Mouse (Mus musculus) B cell, adult 2 months (primary cell): ENCODE data around the gene Snx29.

Source experiments
- DNase-seq, 2 experiments: peaks; one replicate each; pipeline ENCODE4 v3.0.0; 2022

The Snx29 gene

DNA sequence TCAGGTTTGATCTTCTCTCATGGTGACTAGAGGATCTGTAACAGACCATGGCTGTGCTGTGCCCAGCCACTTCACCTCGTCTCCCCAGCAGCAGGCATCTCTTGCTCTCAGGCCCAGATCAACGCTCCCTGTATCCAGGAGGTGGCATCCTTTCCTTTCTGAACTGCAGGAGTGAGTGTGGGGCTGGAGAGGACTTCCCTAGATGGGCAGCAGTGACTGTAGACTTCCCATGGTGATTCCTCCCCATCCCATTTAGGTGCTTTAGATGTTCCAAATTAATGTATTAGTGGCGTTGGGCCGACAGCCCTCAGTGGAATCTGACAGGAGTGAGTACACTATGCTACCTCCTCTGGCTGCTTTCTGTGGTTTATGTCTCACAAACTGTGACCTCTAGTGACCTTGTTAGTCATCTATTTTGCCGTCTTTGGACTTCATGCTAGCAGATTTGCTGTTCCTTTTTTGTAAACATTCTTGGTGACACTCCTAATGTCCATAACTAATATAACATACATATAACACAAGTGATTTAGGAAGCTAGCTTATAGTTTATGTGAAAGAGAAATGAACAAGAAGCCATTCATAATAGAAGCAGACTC lies 132.9 kb downstream of the Snx29 start:
- no peak for DNase-seq

DNA sequence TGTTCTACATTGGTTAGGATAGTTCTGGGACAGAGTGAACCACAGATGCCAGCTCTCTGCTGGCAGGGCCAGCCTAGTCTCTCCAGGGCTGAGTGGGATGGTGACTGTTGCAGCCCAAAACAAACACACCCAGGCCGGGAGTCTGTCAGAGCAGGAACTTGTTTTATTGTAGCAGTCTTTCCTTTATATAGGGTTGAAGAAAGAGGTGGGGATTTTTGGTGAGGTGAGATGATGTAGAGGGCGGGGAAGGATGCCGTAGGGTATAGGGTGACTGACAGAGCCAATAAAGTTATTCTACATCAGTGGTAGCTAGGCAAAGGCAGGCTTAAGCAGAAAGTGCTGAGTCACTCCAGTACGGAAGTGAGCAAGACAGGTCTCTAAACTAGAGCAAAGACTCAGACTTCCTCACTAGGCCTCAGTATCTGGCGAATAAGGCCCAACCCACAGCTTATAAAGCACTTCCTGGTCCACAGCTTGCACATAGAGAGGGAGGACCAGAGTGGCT lies 133.5 kb downstream of the Snx29 start:
- DNase-seq, result no peak

GRCm38 (mm10) chr16:11457136-11457535 lies 134.4 kb downstream of the Snx29 start:
- no peak for DNase-seq

DNA sequence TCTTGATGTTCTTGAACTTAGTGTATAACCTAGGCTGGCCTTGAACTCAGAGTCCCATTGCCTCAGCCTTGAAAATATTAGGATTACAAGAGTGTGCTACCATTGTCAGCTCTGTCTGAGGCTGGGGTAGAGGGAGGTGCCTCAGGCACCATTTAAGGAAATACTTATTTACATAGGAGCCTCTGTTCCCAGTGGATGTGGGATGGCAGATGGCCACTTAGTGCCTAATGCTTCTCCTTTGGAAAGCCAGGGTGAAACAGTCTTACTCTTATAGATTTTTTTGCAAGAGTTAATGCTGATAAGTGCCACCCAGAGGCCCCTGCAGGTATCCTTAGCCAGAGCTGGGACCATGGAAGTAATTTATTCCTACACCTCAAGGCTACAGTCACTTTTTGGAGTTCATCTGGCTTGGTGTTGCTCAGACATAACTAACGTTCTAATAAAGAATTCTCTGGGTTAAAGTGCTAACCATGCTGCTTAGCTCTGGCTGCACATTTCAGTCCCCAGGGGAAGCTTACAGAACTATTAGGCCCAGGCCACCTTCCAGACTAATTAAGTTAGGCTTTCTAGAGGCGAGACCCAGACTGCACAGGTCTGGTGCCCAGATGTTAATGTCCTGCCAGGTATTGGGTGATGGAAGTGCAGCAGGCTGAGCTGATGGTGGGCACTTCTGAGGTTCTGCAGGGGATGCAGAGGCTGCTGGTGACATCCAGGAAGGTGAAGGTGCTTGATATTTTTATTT lies 135.1 kb downstream of the Snx29 start:
- DNase-seq, result no peak

- no peak for DNase-seq
Measured at GRCm38 (mm10) chr16:11460210-11460609, 137.5 kb downstream of the Snx29 start.

- DNase-seq, result peak; percentile 34 to 49
Measured at GRCm38 (mm10) chr16:11461612-11462011, 138.9 kb downstream of the Snx29 start.

GRCm38 (mm10) chr16:11468533-11469179 lies 145.9 kb downstream of the Snx29 start:
- DNase-seq, result peak; percentile 60

GRCm38 (mm10) chr16:11469491-11469890 lies 146.8 kb downstream of the Snx29 start:
- DNase-seq, result no peak

DNA sequence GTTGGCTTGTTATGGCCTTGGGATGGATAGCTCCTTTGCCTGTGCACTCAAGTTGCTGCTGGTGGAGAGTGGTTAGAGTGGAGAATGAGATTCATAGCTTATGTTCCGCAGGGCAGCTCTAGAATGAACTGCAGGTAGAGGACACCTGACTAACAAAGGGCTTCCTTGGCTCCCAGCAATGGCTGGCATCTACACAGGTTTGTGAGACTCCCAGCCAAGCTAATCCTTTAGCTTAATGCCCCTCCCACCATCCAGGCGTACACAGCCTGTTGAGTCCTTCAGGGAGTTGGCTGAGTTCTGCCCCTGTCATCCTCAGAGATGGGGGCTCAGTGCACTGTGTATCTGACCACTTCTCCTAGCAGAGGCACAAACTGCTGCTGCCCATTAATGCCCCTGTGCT lies 148.5 kb downstream of the Snx29 start:
- no peak for DNase-seq

DNA sequence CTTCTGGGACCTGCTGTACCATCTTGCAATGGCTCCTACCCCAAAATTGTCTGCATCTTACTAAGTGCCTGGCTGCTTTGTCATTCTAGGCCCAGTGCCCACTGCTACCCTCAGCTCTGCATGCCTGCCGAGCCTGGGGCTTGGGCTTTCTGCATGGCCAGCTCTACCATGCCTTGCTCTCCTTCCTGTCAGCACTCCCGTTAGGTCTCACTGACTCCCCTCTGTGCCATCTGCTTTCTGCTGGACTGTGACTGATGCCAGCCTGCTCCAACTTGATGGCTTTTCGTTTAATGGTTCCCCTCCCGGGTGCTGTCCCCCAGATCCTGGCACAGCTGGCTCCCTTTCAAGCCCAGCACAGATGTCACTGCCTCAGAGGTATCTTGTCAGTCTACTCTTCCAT lies 150.1 kb downstream of the Snx29 start:
- DNase-seq, result no peak

DNA sequence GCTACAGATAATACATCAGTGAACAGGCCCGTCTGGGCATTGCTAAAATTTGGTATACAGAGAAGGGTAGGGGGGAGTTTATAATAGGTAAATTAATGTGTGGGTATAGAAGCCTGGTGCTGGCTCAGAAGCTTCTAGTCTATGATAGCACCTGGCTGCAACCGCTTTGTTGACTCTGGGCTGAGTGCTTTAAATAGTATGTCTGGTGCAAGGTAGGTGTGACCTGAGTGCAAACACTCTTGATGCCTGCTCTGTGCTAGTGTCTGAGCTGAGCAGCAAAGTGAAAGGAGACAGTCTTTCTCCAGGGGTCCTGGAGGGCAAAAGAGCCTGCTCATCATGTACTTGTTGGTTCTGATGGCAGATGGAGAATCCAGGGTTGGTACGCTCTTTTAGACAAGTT lies 150.8 kb downstream of the Snx29 start:
- no peak for DNase-seq

DNA sequence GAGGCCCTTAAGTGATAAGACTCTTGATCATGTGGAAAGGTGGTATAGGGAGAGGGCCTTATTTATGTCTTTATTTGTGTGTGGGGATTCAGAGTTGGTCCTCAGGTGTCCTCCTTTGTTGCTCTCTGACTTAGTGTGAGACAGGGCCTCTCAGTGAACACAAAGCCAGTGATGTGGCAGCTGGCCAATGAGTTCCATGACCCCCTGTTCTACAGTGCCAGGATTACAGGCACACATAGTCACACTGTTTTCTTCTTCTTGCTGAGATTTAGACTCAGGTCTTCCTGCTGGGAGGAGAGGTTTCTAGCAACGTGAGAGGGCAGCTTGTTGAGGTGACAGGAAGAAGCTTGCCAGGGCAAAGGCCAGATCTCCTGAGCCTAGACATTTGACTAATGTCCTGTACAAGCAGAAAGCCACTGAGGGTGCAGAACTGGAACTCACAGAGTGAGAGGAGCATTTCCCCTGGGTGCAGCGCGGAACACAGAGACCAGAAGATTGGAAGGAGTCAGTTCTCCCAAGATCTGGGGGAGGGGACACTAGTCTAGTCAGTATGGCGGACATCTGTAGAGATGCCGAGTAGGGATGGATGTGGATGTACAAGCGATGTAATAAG lies 151.3 kb downstream of the Snx29 start:
- no peak for DNase-seq

DNA sequence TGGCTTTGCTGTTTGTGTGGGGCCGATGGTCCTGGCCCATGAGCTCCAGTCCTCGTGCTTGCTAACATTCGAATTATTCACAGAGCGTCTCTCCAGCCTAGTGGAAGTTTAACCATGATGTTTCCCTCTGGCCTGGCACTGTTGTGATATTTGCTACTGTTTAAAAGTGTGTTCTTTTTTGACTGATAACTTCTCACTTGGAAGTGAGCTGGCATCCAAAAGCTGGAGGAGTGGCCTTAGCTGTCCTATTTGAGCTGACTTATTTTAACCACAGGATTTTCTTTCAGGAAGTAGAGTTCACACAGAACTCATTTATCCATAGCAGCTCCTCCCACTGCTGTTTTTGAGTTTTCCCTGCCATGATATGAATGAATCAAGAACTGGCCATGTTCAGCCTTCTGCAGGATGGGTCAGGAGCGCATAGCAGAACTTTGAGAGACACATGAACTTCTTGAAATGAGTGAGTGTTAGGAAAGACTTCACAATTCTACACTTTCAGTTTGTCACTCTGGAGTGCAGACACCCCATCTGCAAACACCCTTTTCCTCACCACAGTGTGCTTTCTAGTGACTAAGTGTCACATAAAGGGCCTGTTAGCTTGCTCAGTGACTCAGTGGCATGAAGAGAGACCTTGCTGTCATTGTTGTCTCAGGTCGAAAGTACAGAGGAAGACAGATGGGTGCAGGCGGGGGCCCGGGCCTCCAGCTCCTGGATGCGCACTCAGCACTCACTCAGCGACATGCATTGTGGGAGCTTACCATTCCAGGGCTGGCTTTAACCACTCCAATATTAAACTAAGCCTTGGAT lies 152.6 kb downstream of the Snx29 start:
- no peak for DNase-seq

GRCm38 (mm10) chr16:11476314-11476713 lies 153.6 kb downstream of the Snx29 start:
- DNase-seq, result no peak

- no peak for DNase-seq
Measured at GRCm38 (mm10) chr16:11476968-11477367, 154.3 kb downstream of the Snx29 start.

GRCm38 (mm10) chr16:11477591-11477990 lies 154.9 kb downstream of the Snx29 start:
- DNase-seq, result no peak

- DNase-seq, result no peak
Measured at GRCm38 (mm10) chr16:11479605-11480004, 156.9 kb downstream of the Snx29 start.

GRCm38 (mm10) chr16:11482189-11482588 lies 159.5 kb downstream of the Snx29 start:
- DNase-seq, result no peak

DNA sequence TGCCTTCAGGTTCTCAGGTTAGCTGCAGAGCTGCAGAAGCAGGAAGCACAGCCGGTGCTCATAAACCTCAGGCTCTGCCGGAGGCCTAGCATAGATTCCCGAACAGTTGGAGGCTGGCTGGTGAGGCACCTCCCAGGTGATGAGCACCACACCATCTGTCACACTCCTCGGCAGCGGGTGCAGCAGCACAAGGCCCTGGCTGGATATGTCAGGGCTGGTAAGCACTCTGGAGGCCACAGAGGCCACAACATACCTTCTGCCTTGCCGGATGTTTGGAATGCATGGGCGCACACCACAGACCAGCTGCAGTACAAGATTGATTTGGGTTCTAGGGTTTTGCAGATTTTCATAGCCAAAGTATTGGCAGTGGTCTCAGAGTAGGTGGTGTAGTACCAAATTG lies 172.2 kb downstream of the Snx29 start:
- peak; percentile 12 for DNase-seq

DNA sequence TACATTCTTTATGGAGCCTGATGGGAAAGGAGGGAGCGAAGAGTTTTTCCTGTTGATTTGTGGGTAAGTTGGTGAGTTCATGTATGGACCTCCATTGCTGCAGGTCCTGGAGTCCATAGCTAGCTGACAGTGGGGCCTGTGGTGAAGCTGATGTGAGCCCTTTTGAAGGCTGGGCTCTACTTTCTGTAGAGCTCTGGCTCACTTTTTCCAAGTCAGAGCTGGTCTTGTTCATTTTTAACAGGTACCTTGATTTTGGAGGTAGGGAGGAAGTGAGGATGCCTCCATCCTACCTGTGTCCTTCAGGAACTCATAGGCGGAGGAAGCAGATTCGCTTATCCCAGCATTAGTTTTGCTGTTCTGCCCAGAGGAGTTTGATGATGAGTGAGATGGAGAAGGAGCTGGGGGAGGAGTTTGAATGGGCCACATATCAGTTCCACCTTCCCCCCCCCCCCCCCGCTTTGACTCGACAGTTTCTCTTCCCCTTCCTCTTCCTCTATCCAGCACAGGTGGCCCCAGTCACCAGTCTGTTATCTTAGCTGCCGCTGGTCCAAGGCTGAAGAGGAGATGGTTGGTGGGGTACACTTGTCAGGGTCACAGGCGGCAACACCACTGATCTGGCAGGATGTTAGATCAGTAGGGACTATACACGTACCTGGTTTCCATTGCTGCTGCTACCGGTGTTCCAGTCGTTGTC lies 173.4 kb downstream of the Snx29 start:
- peak; percentile 47 to 53 for DNase-seq

- DNase-seq, result peak in 1 of 2 experiments; percentile 2
Measured at GRCm38 (mm10) chr16:11496721-11497120, 174.0 kb downstream of the Snx29 start.

DNA sequence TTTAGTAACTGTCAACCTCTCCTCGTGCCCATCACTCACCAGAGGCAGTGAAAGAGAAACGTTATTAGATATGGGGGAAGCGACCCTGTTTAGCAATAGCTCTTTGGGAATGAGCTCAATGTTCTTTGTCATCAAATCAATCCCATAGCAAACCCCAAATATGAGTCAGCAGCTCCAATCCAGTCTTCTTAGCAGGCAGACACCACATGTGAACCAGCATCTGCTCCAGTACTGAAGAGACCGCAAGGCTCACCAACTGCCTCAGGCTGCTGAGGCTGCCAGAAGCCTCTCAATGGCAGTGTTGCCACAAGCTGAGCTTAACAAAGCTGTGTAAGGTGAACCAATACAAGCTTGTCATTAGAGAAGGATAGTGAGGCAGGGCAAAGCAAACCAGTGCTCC lies 177.4 kb downstream of the Snx29 start:
- DNase-seq, result no peak
